Mouse (Mus musculus) left cerebral cortex, postnatal 14 days (tissue): Measurements from ENCODE around the gene Gramd2. TPM values are rescaled to one million over a fixed set of nuclear protein-coding genes. Genes with fewer than 3 reads are reported as not detected.
"Not testable (repeated sequence)": the region's sequence is repeated elsewhere in the genome, so short reads cannot be mapped to it uniquely, and the experiment has no call there.

ENCODE experiments used
- DNase-seq, 2 experiments: peaks; one replicate each; pipeline ENCODE4 v3.0.0; 2021 to 2022; ENCODE audit warnings: low spot score in 2 of 2, mixed read lengths in 1 of 2
- intact Hi-C: fragments of 180-260 bp; cut with DNase I; formaldehyde crosslinking; loops from one replicate; pipeline ENCODE4 v1.15.1; 2025
- total RNA-seq, 2 experiments: library from RNA; stranded (reverse); gene quantifications; 2 replicates each; pipeline ENCODE4 v1.2.3; 2021

Gramd2 gene
- total RNA-seq, 2 experiments from 2014 or later = 9.6 to 11.0 TPM

DNA sequence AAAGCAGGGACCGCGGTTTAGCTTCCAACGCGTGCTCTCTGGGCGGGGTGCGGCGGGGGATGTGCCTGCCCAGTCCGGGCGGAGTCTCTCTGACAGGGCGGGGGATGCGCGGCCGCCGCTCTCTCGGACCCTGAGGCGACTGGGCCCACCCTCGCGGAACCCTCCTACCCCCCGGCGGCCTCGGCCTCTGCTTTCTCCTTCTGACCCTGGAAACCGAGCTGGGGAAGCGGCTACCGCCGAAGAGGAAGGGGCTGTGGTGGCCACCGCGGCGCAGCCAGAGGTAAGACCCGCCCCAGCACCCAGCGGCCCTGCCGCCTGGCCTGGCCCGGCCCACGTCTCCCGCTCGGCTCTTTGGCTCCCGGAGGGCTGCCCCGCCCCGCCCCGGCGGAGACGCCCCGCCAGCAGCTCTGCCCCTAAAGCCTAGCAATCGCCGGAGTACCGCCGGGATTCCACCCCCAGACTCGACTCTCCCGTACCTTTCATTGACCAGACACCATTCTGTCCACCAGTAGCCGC lies 71.2 kb downstream of the Gramd2 start:
- peak; percentile 45 to 67 for DNase-seq
- intact Hi-C loops = loop anchor here (5.0 kb wide), 1 partner anchor 59 kb away; no protein-coding TSS in a partner anchor

- intact Hi-C loops = loop anchor here (5.0 kb wide), 1 partner anchor 60 kb away; no protein-coding TSS in a partner anchor
- no peak for DNase-seq
These were observed 72.0 kb downstream of the Gramd2 start for GRCm38 (mm10) chr9:59751966-59752365.

DNA sequence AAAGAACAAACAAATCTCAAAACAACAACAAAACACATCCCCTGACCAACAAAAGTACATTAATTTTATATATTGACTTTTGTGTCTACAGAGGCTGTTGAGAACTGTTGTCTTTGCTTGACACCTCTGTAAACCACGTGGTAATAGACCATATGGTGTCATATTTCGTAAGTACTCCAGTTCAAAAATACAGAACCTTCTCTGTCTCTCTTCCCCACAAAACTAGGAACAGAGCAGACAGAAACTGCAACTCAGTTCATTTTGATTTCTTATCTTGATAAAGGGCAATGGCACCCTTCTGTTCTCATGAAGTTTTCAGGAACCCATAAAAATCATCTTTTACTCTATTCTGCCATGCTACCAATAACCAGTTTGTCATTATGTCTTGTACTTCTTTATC lies 75.3 kb downstream of the Gramd2 start:
- DNase-seq = no peak
- intact Hi-C loops = no loop called here

GRCm38 (mm10) chr9:59757016-59757415 lies 77.1 kb downstream of the Gramd2 start:
- intact Hi-C loops = not testable (repeated sequence)

GRCm38 (mm10) chr9:59760515-59760914 lies 80.6 kb downstream of the Gramd2 start:
- intact Hi-C loops = no loop called here
- DNase-seq = no peak

More at GRCm38 (mm10) chr9:59757016-59757415, 77.1 kb downstream of the Gramd2 start:
- DNase-seq = not testable (repeated sequence)

DNA sequence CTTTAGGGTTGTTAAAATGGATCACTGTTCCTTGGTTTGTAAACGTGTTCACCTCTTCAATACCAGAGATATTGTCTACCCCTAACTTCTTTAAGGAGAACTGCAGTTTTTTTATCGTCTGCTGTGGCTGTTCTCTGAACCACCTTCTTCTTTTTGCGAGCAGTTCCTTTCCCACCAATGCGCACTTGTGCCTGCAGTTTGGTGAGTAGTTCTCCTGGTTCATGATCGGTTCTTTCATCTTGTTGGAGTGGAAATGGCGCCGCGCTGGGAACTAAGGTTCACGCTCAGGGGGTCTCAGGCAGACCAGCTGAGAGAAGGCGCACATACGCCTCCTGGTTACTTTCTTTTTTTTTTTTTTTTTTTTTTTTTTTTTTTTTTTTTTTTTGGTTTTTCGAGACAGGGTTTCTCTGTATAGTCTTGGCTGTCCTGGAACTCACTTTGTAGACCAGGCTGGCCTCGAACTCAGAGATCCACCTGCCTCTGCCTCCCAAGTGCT lies 87.1 kb downstream of the Gramd2 start:
- intact Hi-C loops, DNase-seq: not testable (repeated sequence)

Other genes starting within 250 kb of the Gramd2 start
- gene Arih1, start 193.5 kb upstream of the Gramd2 start, total RNA-seq = 100 to 1,000 TPM; 105 to 110 TPM
- gene Hexa, start 140.6 kb upstream of the Gramd2 start, total RNA-seq = 10 to 100 TPM; 40.1 to 43.3 TPM
- 1 to 10 TPM; 2.0 to 3.5 TPM for gene Tmem202, start 140.3 kb upstream of the Gramd2 start, total RNA-seq
- gene Celf6, start 102.2 kb upstream of the Gramd2 start, total RNA-seq = 10 to 100 TPM; 27.1 to 28.5 TPM
- gene Parp6, start 62.9 kb upstream of the Gramd2 start, total RNA-seq = 100 to 1,000 TPM; 184 to 209 TPM
- 100 to 1,000 TPM; 876 TPM for gene Pkm, start 23.8 kb upstream of the Gramd2 start, total RNA-seq
- 1 to 10 TPM; 4.8 to 7.5 TPM for gene Senp8, start 70.6 kb downstream of the Gramd2 start, total RNA-seq
- 10 to 100 TPM; 70.3 to 72.8 TPM for gene Myo9a, start 70.8 kb downstream of the Gramd2 start, total RNA-seq